Mouse (Mus musculus) erythroblast, embryonic 14.5 days (primary cell): ENCODE data around the gene Hephl1. TPM values are rescaled to one million over a fixed set of nuclear protein-coding genes. Genes with fewer than 3 reads are reported as not detected.
A peak's percentile ranks its signal among the peaks of the same experiment; 100 is the strongest.

Experiments
- H3K27me3 ChIP-seq: 2 replicates; pipeline ENCODE4 v1.6.1; 2012; ENCODE audit warnings: inconsistent platforms; ENCODE audit not compliant: control insufficient read depth
- H3K36me3 ChIP-seq: 2 replicates; pipeline ENCODE4 v1.6.1; 2012; ENCODE audit warnings: mild to moderate bottlenecking, inconsistent platforms; ENCODE audit not compliant: control insufficient read depth
- H3K4me1 ChIP-seq: 2 replicates; pipeline ENCODE4 v1.6.1; 2012; ENCODE audit warnings: inconsistent platforms; ENCODE audit not compliant: control insufficient read depth
- H3K4me3 ChIP-seq: replicated peaks from 2 replicates; pipeline ENCODE3; 2012; ENCODE audit warnings: moderate library complexity, mild to moderate bottlenecking, inconsistent platforms
- H3K9me3 ChIP-seq: 2 replicates; pipeline ENCODE4 v1.6.1; 2012; ENCODE audit warnings: low read length, inconsistent platforms, mixed read lengths; ENCODE audit not compliant: control insufficient read depth
- GATA1 ChIP-seq: IDR thresholded peaks from 2 replicates; pipeline ENCODE4 v1.6.1; 2012; ENCODE audit warnings: low read length, inconsistent platforms, mixed read lengths
- TAL1 ChIP-seq: IDR thresholded peaks from 3 replicates; pipeline ENCODE4 v1.6.1; 2012; ENCODE audit warnings: low read length, inconsistent platforms, mixed read lengths
- polyA plus RNA-seq: library from polyadenylated mRNA; stranded (reverse); fragments of >175 nt; gene quantifications from 2 replicates; pipeline ENCODE4 v1.2.3, GENCODE M21; 2012

The Hephl1 gene
- polyA plus RNA-seq, 1 experiment: not detected

DNA sequence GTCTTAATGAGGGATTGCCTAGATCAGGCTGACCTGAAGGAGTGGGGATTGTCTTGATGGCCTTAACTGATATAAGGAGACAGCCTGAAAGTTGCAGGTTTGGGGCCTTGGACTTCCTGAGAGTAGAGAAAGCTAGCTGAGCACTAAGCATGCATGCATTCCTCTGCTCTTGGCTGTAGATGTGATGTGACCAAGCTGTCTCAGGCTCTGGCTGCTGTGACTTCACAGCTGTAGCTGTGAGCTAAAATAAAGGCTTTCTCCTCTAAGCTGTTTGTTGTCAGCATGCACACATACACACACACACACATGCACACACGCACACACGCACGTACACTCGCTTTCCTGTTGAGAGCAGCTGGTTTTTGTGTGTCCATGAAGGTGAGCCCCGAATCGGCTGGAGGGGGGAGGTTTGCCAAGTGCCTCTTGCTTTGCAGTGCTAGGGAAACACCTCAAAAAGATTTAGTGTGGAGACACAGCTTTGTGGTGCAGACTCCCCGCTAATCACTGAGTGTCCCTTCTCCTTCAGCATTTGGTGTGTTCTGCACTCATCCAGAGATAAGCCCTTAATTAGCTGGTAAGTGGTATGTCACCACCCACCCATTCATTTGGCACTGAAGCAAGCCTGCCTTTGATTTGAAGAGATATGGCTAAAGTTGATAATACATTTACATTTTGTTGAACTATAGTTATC, 43.8 kb downstream of the Hephl1 start:
- Histone ChIP-seq H3K36me3 (no peaks in the 10 kb centered on the region), H3K9me3 (no peaks in the 10 kb centered on the region), H3K27me3 (no peaks in the 10 kb centered on the region), H3K4me3 (no peak overlapping the region), H3K4me1 (no peaks in the 10 kb centered on the region)
- TF ChIP-seq TAL1: no peak
- TF ChIP-seq GATA1: no peak

DNA sequence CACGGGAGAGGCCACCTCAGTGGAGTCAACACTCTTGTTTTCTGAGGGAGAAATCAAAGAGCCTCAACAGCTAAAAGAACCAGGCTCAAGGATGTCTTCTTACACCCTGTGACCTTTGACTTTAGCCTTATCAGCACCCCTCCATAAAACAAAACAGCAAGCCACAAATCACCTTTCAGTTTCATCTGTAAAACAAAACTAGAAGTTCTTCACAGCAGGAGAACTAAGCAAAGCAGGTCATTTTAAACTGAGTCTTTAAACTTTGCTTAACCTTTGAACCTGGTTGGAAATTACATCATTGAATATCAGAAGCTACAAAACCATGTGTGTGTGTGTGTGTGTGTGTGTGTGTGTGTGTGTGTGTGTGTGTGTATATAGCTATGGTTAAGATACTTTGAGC, 47.7 kb downstream of the Hephl1 start:
- Histone ChIP-seq H3K27me3 (no peaks in the 10 kb centered on the region), H3K4me3 (no peak overlapping the region), H3K9me3 (no peaks in the 10 kb centered on the region), H3K4me1 (no peaks in the 10 kb centered on the region), H3K36me3 (no peaks in the 10 kb centered on the region)
- no peak for TF ChIP-seq TAL1
- no peak for TF ChIP-seq GATA1

DNA sequence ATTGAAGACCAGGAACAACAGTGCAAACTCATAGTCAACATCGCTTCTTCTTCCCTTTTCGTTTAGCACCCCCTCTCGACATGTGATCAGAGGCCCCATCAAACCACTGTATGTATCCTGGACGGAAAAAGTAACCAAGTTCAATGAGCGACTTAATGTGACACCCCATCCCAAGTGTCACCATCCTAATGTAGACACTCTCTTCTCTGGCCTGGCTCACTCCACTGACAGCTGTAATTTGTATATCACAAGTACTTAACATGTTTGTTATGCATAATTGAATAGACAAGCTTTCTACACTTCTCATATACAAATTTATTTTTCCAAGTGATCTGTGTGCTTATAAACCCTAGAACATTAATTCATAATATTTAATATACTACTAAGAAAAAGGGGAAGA, 51.1 kb downstream of the Hephl1 start:
- no peaks in the 10 kb centered on the region for H3K36me3 ChIP-seq
- no peaks in the 10 kb centered on the region for H3K9me3 ChIP-seq
- no peaks in the 10 kb centered on the region for H3K27me3 ChIP-seq
- H3K4me1 ChIP-seq: no peaks in the 10 kb centered on the region
- TF ChIP-seq TAL1: no peak
- no peak for TF ChIP-seq GATA1
- no peak overlapping the region for H3K4me3 ChIP-seq

DNA sequence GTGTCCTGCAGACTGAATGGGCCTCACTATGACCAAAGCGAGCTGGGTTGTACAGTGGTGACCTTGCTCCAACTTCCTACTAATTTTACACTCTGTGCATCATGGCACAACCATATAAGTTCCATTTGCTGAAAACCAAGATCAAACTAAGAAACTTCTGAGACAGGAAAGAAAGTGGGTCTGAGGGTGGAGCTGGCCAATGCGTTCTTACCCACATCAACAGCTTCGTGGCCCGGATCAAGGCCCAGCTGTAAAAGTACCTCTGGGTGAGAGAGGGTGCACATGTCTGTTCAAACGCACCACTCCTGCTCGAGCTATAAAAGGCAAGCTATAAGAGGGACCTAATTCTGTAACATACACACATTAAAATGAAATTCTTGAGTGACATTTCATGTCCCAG, 51.9 kb downstream of the Hephl1 start:
- no peaks in the 10 kb centered on the region for H3K9me3 ChIP-seq
- no peaks in the 10 kb centered on the region for H3K4me1 ChIP-seq
- H3K36me3 ChIP-seq: no peaks in the 10 kb centered on the region
- no peak for TF ChIP-seq TAL1
- no peak for TF ChIP-seq GATA1
- H3K27me3 ChIP-seq: no peaks in the 10 kb centered on the region
- H3K4me3 ChIP-seq: no peak overlapping the region

DNA sequence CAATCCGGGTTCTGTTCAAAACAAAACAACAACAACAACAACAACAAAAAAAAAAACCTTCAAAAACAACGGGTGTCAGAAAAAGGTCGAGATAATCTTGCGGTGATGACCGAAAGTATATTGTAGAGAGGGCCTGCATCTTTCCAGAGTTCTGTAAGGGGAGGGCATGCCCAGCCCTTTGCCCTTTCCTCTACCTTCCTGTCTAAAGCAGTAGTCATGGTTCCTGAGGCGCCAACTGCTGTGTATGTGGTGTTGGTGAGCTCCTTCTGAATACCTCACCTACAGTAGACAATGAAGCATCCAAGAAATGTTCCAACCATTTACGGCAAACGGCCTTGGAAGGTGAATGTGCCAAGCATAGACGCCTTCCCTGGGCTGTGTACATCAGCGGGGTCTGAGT, 66.2 kb downstream of the Hephl1 start:
- peaks cover 7% of the 10 kb centered on the region for H3K4me1 ChIP-seq
- no peaks in the 10 kb centered on the region for H3K9me3 ChIP-seq
- H3K4me3 ChIP-seq: no peak overlapping the region
- TF ChIP-seq GATA1 (no peak), TAL1 (no peak)
- peaks cover 22% of the 10 kb centered on the region for H3K27me3 ChIP-seq
- no peaks in the 10 kb centered on the region for H3K36me3 ChIP-seq

DNA sequence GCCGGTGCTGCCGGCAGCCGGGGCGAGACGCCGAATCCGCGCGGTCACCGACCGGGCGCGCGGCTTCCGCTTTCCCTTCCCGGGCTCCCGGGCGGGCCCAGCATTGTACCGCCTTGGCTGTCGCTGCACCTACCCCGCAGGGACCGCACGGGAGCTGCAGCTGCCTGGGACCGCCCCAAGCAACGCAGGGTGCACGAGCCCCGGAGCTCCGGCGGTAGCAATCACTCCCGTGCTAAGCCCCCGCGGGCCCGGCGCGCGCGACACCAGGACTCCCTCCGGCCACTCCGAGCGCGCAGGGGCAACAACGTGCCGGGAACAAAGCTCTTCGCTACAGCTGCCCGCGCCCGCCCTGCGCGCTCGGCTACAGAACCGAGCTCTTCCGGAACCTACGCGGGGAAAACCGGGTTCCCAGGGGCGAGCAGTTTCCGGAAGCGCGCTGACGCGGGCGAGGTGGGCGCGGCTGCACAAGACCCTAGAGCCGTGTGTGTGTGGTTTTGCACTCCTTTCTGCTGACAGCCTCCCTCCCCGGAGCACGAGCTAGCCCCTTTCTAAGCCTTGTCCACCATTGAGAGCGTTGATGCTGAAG, 66.7 kb downstream of the Hephl1 start, which contains the start of gene Panx1:
Gene Panx1, minus strand, starts transcription at position 395 of the 586 bp plus-strand sequence.
- peaks cover 7% of the 10 kb centered on the region for H3K4me1 ChIP-seq
- H3K9me3 ChIP-seq: no peaks in the 10 kb centered on the region
- TF ChIP-seq GATA1 (no peak), TAL1 (no peak)
- no peaks in the 10 kb centered on the region for H3K36me3 ChIP-seq
- H3K4me3 ChIP-seq: peak within 1 kb of the TSS; percentile 57
- H3K27me3 ChIP-seq: peaks cover 22% of the 10 kb centered on the region

DNA sequence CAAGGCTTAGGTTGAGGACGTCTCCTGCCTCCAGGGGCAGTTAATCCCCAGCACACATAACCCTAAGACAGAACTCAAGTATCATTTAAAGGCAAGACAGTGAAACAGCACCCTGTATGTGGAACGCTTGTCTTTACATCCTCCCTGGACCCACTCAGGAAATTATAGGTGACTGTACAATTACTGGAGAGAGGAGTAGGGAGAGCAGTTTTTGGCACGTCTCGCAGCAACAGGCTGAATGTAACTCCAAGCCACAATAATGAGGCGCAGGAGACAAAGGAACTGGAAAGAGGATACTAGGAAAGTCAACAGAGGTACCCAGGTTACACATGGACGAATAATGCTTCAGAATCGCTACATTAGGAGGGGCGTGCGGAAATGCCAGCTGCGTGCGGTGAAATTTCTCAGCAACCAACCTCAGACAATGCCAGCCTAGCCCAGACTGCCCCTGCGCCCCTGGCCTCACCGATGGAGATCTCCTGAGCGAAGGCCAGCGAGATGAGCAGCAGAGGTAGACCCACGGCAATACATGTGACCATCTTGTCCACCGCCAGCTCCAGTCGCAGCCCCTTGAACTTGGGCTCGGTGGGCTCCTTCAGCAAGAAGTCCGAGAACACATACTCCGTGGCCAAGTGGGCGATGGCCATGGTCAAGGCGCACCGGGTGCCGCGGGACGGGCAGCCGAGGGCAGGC, 67.4 kb downstream of the Hephl1 start:
- Histone ChIP-seq H3K9me3 (no peaks in the 10 kb centered on the region), H3K4me3 (peak overlapping the region; percentile 57), H3K27me3 (peaks cover 22% of the 10 kb centered on the region), H3K4me1 (peaks cover 7% of the 10 kb centered on the region), H3K36me3 (no peaks in the 10 kb centered on the region)
- TF ChIP-seq GATA1 (no peak), TAL1 (no peak)

DNA sequence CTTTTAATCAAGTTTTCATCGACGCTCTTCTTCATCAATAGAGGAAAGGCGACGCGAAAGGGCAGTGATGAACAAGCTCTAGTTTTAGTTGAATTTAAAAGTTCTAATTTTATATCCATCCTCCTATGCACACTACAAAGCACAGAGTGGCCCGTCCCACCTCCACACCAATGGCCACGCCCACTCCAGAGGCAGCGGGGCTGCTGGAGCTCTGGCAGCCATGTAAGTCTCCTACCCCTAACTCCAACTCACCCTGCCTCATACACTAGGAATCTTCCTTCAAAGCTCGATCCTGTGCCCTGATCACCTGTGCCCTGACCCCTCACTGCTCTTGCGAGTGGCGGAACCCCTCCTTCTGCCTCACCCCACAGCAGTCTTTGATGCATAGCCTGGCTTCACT, 70.4 kb downstream of the Hephl1 start:
- no peak overlapping the region for H3K4me3 ChIP-seq
- TF ChIP-seq TAL1 (no peak), GATA1 (no peak)

DNA sequence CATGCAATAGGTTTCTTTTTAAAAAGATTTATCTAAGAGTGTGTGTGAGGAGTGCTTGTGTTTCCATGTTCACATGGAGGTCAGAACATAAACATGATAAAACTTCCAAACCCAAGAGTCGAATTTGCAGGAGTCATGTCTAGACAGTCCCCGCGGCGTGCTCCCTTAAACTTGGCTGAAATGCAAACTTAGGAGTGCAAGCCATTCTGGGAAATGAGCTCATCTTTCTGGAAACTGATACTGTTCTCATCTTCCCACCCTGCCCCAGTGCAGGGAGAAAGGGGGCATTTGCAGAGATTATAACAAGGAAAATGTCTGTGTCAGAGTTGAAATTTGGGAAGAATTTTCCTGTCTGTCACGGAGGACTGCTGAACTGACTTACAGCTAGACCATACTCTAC, 72.1 kb downstream of the Hephl1 start:
- Histone ChIP-seq H3K4me3 (no peak overlapping the region), H3K36me3 (no peaks in the 10 kb centered on the region), H3K27me3 (peaks cover 7% of the 10 kb centered on the region), H3K9me3 (peaks cover 4% of the 10 kb centered on the region), H3K4me1 (peaks cover 4% of the 10 kb centered on the region)
- TF ChIP-seq GATA1 (no peak), TAL1 (no peak)

More for the DNA sequence above, 70.4 kb downstream of the Hephl1 start:
- H3K36me3 ChIP-seq: no peaks in the 10 kb centered on the region
- H3K9me3 ChIP-seq: peaks cover 2% of the 10 kb centered on the region; the same call in 1 of the 2 replicates
- peaks cover 22% of the 10 kb centered on the region for H3K27me3 ChIP-seq
- peaks cover 7% of the 10 kb centered on the region for H3K4me1 ChIP-seq
